Mouse (Mus musculus) lung, adult 18-20 months (tissue): ENCODE measurements at regions not wholly inside any gene's neighbourhood (a gene's known extent, or its start where the extent isn't known, plus 50 kb on each side); places are given as distances from the start of the nearest gene placed in this dataset.

Experiments
- DNase-seq, 2 experiments: peaks; one replicate each; pipeline ENCODE4 v3.0.0; 2022; ENCODE audit warnings: mixed read lengths in 2 of 2

DNA sequence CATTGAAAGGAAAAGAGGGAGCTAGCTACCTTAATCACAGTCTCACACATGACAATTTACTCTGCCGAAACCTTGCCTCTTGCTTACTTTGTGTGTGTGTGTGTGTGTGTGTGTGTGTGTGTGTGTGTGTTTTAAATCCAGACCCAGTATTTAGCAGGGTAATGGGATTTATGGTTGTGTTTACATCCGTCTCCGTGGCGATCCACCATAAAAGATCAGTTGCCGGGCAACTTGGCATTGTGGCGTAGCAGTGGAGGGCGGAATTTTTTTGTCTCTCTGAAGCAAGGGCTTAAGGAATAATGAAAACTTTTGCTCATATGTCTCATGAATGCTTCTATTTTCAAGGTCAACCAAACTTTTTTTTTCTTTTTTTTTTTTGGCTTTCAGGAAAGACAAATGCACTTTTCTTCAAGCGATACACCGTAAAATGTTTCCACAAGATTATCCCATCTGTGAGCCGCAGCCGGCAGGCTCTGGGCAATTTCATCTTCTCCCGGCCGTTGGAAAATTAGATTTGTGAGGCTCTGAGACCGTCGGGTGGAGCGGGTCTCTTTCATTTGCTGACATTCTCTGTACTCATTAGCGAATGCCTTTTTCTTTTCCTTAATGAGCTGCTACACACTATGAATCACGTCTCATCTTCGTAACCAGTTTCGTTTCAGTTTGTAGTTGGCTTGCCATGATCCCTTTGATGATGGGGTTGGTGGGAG is 53.9 kb upstream of the Ptch1 start:
- DNase-seq = peak in 1 of 2 experiments; percentile 10

DNA sequence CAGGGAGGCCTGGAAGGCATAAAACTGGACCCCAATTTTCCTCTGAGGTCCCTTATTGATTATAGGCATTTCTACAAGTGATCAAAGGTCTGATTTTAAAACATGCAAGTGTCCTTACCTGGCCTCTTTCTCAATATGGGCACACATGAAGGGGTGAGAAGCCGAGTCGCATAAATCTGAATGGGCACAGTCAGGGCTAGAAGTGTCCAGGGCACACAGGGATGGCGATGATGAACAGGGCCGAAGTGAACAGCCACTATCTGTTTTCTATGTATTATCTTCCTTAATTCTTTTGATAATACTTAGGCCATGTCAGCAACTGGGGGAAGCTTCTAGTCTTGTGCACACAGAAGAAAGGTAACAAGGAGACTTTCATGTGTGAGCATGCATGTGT is 54.5 kb upstream of the Ptch1 start:
- no peak for DNase-seq

DNA sequence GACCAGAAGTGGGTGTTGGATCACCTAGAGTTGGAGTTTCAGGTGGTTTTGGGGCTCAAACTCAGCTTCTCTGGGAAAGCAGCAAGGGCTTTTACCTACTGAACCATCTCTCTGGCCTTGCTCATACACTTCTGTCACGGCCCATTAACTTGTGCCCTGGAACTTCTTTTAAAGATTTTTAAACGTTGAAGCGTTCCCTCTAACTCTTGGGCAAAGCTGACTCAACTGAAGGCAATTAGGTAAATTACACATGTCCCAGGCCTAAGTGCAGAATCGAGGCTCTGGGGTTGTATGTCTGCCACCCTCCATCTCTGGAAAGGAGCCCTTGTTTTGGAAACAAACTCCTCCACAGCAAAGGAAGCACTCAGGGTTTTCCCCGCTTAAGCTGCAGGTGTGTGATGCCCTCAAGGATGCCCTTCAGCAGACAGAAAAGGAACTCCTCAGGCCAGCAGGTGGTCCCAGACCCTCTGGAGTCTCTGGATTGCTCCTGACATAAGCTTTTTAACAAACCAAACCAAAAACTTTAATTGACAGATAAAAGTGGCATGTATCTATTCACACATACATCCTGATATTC is 58.5 kb upstream of the Ptch1 start:
- no peak for DNase-seq

DNA sequence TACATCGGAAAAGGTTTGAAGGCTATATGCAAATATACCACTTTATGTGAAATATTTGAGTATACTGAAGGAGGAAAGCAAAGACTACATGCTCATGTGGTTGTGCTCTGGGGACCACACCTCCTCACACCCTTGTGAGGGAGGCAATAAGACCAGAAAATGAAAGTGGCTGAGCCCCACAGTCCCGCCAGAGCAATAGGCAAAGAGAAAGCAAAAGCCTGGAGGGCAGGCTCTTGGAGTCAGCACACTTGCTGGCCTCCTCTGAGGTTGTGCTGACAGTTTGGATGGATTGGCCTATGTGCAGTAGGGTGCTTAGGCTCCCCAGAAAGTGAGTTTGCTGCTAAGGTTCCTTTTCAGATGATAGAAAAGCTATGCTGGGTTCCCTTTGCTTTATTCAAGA is 60.9 kb upstream of the Ptch1 start:
- DNase-seq = no peak

DNA sequence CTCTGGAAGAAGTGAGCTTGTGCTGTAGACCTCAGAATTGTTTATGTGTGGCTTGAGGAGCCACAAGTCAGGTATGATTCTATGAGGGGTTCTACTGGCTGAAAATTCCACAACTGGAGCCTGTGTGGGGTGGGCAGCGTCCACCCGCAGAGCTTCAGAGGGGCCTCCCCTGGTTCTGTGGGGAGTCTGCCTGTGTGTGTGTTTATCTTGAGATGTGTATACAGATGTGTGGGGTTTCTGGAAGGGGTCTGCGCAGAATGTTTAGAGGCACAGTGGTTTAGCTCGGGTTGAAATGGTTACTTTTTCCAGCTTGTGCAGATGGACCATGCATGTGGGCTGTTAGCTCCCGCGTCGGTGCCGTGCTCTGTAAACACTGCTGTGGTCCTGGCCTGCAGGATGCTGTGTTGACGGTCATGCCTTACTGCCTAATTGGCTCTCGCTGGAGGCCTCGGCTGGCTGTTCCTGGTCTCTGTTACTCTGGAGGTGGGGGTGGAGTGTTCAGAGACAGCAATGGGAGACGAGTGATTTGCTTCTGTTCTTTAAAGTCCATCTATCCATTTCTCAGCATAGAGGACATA is 68.3 kb upstream of the Ptch1 start:
- DNase-seq = no peak

DNA sequence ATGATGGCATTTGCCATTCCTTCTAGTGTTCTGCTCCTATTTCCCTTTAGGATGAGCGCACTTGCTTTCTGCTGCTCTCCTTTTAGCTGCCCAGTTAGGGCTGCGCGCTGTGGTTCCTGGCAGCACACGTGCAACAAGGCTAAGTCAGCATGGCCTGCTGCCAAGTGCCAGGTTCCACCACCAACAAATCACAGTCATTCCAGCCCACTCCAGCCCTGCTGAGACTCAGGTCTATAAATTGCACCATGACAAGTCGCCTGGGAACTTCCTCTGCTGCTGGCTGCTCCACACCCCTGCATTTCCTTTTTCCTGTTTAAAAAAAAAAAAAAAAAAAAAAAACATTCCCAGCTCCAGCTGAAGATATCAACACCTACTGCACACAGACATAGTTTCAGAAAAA is 69.2 kb upstream of the Ptch1 start:
- peak; percentile 85 to 89 for DNase-seq

DNA sequence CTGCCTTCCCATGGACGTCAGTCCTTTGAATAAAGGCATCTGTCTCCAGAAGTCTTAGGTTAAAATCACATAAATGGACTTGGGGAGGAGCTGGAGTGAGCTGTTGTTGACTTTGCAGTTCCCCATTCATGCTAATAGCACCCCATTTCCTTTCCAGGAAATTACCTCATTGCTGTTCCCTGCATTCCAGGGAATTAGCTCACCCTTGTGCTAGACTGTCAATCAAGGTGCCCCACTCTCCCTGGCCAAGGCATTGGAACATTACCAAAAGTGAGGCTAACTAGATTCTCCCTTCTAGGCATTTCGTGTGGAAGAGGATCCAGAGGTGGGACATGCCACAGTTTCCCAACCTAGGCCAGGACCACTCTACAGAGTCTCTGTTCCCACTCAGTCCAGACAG is 70.0 kb upstream of the Ptch1 start:
- peak; percentile 39 to 75 for DNase-seq

DNA sequence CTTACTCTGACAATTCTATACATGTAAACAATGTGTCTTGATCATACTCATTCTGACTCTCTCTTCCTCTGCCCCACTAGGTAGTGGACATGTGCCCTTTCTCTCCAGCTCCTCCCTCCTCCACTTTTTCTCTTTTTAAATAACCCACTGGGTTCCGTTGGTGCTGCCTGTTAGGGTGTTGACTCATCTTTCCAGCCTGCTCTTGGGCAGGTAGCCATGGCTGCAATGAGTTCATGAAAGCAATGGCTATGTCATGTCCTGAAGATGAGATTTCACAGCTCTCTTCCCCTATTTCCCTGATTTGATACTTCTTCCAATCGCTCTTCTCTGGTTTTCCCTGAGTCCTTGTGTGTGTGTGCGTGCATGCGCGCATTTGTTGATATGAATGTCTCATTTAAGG is 70.9 kb upstream of the Ptch1 start:
- DNase-seq = no peak

DNA sequence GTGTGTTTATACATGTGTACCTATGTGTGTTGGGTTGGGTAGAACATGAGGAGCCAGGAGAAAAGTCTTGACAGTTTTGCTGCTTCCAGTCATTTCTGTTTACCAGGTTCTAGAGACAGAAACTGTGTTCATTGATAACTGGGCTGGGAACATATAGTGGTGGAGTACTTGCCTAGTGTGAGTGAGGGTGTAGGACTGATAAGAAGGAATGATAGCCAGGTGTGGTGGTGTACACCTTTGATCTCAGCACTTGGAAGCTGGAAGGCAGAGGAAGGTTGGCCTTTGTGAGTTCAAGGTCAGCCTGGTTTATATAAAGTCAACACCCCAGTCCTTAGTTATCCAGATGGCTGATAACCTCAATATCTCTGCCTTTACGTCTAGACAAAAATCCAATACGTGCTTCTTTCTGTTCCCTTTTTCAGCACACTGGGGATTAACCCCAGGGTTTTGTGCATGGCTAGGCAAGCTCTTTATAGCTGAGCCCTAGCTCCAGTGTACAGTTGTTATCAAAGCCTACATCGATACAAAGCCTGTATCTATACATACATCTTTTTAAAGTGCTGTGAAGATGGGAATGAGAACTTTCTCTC is 75.8 kb upstream of the Ptch1 start:
- DNase-seq = no peak

DNA sequence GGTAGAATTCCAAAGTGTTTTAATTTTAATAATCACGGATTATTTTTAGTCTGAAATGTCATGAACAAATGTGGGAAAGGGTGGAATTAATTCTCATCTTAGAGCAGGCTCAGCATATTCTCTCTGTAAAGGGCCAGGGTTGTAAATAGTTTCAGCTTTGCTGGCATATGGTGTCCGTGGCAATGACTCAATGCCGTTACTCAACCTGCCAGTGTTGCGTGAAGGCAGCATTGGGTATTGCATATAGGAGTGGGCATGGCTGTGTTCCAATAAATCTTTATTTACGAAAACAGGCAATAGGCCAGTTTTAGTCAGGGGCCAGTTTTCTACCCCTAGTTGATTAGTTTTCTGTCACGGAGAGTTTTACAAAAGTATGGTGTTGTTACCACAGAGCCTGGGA is 81.1 kb upstream of the Ptch1 start:
- no peak for DNase-seq

DNA sequence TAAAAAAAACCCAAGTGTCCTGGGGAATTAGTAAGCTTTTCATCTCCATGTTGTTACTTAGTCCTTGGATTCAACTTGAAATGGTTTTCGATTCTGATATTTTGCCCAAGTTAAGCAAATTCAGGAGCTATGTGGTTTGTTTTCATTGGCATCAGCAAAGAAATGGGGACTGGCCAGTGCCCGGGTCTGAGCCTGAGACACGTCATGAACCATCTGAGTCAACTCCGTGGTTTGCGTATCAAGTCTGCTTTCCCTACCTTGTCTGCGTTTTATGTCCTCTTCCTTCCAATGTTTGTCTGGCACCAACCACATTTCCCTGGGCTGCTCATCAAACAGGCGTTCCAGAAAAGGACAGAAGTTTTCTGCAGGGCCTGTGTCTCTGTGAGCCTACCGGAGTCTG is 83.7 kb upstream of the Ptch1 start:
- DNase-seq = no peak

DNA sequence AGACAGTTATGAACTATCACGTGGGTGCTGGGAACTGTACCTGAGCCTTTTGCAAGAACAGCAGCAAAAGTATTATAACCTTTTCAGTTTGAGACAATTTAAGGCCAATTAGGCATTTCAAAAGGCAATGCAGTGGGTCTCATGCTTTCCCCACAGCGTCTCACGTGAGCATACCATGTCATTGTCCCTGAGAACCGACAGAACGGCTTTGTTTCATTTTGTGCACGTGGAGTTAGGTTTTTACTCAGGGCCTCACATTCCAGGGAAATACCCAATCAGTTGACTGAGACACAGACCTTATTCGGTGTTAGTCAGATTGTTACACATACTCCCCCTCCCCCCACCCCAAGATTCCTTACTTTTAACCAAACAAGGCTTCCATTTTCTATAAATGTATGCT is 86.0 kb upstream of the Ptch1 start:
- DNase-seq = no peak

DNA sequence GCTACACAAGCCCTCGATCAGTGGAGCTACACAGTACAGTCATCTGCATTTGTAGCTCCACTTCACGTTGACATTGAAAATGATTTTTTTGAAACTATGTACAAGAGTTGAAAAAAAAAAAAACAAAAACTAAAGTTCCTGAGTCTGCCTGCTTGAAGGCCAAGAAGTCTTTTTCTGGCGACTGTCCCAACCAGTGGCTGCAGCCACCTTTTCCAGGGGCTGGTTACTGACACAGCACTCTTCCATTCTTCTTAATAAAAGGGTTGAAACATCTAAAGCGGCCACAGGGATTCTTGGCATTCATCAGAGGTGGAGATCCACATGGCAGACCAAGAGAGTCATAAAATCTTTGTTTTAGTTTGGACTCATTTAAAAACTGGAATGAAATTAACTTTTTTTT is 87.0 kb upstream of the Ptch1 start:
- DNase-seq = no peak

DNA sequence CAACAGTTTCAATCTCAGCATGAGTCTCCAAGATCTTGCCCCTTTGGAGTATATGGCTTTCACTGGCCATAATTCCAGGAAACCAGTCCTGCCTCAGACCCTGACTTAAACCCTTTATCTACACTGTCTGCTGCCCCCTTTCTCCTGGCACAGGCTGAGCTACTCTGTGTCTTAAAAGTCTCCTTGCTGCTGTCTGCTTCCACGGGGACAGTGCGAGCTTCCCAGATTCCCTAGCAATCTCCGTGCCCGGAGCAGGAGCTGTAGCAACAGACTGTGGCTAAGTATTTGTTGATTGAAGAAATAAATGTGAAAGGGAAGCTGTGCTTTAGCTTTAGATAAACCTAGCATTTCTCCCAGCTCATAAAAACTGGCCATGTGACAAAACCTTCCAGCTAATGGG is 95.2 kb upstream of the Ptch1 start:
- no peak for DNase-seq

DNA sequence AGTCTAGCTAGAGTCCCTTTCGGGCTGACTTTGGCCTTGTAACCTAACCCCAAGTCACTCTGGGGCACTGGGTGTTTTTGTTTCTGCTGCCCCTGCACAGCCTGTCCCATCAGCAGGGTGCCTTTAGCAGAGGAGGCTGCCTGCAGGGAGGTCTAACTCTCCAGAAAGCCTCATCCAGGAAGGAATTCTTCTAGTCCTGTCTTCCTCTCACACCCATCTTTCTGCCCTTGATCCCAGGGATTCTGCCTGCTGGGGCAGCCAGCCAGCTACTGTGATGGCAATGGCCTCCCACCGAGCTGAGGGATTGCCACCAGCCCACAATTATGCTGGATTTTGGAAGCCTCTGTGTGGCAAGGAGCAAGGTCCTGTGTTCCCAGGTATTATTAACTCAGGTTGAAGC is 95.6 kb upstream of the Ptch1 start:
- no peak for DNase-seq

DNA sequence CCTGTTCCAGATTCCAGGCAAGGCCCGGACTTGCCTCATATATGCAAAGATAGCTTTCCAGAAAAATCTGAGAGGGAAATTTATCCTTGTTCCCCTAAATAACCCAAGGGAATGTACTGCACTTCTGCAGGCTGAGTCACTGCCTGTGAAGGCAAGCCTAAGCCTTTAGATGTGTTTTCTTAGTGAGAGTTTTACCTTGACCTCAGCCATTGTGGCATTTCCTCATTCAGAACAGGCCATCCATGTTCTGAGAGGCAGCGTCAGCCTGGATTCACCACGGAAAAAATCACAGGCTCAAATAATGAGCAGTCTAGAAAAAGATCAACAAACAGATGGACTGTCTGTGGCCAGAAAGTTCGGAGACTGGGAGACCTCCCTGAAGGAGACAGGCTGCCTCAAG is 99.0 kb upstream of the Ptch1 start:
- DNase-seq = no peak

DNA sequence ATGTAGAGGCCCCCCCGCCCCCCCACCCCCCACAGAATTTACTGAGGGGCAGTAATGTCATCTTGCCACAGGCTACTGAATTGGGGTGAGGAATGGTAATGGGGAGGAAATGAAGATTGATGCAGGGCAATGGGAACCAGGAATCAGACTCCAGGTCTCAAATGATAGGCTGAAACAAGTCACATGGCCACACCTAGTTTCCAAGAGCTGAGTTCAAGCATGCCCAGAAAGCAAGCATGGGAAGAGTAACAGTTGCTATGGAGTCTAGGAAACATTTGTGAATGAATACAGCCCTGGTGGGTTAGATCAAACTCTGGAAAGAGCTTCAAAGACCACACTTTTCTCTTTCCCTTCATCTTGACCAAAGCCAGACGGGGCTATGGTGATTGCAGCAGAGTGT is 104.3 kb upstream of the Ptch1 start:
- no peak for DNase-seq

DNA sequence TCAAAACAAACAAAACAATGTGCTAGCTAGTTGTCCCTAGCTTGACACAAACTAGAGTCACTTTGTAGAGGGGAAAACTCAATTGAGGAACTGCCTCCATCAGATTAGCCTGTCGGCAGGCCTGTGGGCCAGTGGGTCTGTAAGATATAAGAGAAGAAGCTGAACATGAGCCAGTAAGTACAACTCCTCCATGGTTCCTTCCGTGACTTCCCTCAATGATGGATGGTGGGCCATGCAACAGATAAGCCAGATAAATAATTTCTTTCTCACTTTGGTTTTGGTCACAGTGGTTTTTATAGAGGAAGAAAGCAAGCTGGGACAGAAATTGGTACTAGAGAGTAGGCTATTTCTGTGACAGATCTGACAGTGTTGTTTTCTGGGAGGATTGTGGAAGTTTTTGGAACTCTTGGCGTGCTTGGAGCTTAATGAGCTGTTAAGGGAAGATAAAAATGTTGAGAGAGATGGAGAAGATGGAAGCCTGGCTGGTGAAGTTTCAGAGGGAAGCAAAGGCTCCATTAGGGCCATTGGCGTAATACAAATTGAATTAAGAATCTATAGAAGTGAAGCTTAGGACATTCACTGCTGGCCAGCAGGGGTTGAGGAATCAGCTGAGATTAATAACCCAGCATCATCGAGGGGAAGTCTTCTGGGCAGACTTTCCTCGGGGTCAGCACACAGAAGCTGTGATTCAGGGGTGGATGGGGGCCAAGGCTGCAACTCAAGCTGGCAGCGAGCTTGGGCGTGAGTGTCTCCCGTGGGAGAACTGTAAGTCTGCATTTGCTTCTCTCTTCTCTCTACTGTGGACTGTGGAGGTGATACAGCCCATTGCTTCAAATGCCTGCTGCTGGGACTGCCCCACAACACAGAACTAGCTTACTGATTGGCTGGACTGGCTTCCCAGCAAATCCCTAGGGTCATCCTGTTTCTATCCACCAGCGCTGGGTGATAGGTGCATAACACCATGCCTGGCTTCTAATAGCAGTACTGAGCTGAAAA is 105.2 kb upstream of the Ptch1 start:
- no peak for DNase-seq

DNA sequence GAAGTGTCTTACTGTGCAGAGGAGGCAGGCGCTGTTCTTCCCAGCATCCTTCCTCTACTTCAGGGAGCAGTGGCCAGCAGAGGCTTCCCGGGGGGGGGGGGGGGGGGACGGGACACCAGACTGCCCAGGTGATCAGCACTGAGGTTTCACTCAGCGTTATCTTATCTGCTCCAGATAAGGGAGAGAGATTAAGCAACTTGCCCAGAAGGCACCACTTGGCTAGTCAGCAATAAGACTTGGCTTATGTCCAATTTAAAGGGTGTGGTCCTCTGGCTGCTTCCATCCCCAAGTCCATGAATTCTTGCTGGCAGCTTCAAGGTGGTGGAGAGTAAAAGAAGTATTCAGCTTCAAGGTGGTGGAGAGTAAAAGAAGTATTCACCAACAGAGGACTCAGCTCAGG is 108.9 kb upstream of the Ptch1 start:
- DNase-seq = no peak

DNA sequence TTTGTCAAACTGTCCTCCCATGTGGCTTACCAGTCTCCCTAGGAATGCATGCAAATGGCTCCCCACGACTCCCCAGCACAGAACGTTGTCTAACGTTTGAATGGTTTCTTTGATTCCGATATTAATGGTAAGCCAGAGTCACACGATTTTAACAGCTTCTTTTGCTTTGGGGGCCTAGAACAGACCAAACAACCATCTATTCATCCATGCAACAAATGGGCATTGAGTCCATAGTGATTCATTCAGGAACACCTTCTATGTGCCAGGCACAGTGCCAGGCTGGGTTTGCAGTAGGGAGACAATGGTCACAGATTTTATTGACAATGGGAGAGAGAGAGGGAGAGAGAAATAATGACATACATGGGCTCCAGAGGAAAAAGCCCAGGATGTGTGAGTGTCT is 118.6 kb upstream of the Ptch1 start:
- no peak for DNase-seq

DNA sequence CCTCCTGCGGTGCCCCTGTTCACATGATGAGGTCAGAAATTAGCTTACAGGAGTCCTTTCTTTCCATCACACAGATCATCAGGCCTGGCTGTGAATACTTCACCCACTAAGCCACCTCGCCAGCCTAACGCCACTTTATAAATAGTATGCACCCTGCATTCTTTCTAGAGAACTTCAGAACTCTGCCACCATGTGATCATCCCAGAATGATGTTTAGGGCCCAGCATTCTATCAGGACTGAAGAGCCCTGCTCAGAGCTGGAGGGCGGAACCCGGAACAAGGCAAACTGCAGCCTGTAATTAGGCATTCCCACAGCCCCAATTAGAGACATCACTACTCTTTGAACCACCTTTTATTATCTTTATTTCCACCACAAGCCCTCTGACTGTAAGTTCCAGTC is 120.2 kb upstream of the Ptch1 start:
- no peak for DNase-seq

DNA sequence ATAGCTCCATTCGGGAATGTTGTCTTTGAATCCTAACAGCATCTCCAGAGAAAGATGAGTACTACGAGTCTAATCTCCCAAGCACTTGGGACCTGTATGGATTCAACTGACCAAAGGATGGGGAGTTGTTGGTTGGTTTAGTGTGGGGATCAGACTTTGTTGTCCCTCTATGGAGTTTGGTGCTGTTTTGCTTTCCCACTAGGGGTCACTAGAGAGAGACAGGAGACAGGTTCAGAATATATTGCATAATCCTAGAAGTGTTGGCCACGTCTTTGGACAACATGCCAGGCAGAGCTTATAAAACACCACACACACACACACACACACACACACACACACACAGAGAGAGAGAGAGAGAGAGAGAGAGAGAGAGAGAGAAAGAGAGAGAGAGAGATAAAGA is 118.6 kb upstream of the Ercc6l2 start:
- DNase-seq = peak in 1 of 2 experiments; percentile 64

DNA sequence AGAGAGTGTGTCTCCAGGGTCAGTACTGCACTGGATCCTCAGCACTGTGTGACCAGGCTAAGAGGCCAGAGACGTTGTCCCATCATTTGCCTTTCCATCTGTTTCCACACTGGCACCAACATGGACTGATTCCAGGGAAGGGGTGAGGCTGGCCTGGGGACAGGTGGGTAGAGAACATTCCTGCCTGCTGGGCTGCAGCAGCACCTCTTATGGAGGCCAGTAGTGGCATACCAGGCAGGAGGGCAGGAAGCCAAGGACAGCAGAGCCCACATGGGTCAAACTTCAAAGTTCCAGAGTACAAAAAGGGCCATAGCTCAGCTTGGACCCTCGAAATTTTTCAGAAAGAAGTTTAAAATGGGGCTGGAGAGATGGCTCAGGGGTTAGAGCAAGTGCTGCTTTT is 115.4 kb upstream of the Ercc6l2 start:
- peak in 1 of 2 experiments; percentile 38 for DNase-seq
